Mouse (Mus musculus) Muller cell, postnatal 12 days (primary cell): ENCODE results near the gene Tmem135.

Experiments used
- DNase-seq: peaks from one replicate; pipeline ENCODE4 v3.0.0-alpha.2; 2015; ENCODE audit errors: inconsistent ontology term

Gene Tmem135

GRCm38 (mm10) chr7:89183928-89184327 lies 220.1 kb downstream of the Tmem135 start:
- DNase-seq = peak; percentile 12

DNA sequence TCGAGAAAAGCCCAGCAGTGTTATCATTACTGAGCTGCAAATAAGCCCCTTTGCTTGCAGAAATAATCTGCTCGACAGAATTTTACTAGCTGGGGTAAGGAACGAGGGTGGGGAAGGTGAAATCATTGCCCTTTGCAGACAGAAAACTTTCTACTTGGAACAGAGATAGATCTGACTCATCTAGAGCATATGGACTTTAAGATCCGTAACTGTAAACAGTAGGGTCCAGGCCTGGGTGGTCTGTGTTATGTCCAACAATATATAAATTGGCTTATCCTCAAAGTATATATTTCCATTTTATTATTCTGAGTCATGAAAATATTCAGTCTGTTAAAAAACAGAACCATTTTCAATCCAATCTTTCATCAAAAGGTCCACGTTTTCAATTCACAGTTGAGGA lies 221.1 kb downstream of the Tmem135 start:
- DNase-seq = no peak

- DNase-seq = no peak
These were observed 222.7 kb downstream of the Tmem135 start for GRCm38 (mm10) chr7:89181285-89181684.

DNA sequence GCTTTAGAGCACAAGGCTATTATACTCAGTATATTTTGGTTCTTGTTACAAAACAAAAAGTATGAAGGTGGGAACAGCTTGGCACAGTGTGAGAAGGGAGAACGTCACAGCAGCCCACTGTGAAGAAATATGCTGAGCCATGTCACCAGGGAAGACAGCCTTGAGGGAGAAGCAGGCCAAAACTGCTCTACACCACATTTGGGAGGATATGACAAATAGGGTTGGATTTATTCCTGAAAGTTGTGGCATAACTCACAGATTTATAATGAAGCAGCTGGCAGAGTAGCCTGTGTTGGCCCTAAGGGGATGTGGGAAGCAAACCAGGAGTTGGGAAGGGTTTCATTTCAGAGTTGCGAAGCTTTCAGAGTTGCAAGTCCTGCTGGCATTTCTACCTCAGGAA lies 225.4 kb downstream of the Tmem135 start:
- DNase-seq = peak; percentile 83

- DNase-seq = no peak
These were observed 226.1 kb downstream of the Tmem135 start for GRCm38 (mm10) chr7:89177926-89178325.

GRCm38 (mm10) chr7:89174430-89174829 lies 229.6 kb downstream of the Tmem135 start:
- DNase-seq = no peak

DNA sequence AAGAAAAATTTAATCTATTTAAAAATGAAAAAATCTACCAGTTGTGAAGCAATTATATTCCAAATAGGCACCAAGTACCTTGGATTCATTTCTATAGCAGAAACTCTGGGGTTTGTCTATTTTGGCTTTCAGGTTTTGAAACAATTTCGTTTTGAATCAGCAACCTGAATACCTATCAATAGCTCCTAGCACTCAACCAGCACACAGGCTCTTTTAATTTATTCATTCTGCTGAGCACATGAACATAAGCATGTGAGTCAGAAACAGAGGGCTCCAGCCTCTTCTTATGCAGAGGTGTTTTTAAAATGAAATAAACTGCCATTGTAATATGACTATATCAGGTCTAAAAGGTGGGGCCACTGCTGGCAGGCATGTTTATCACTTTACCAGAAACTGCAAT lies 231.0 kb downstream of the Tmem135 start:
- no peak for DNase-seq

GRCm38 (mm10) chr7:89171790-89172467 lies 232.1 kb downstream of the Tmem135 start:
- no peak for DNase-seq

- DNase-seq = peak; percentile 66
These were observed 235.4 kb downstream of the Tmem135 start for GRCm38 (mm10) chr7:89168606-89169005.

- no peak for DNase-seq
These were observed 238.5 kb downstream of the Tmem135 start for GRCm38 (mm10) chr7:89165528-89165927.

DNA sequence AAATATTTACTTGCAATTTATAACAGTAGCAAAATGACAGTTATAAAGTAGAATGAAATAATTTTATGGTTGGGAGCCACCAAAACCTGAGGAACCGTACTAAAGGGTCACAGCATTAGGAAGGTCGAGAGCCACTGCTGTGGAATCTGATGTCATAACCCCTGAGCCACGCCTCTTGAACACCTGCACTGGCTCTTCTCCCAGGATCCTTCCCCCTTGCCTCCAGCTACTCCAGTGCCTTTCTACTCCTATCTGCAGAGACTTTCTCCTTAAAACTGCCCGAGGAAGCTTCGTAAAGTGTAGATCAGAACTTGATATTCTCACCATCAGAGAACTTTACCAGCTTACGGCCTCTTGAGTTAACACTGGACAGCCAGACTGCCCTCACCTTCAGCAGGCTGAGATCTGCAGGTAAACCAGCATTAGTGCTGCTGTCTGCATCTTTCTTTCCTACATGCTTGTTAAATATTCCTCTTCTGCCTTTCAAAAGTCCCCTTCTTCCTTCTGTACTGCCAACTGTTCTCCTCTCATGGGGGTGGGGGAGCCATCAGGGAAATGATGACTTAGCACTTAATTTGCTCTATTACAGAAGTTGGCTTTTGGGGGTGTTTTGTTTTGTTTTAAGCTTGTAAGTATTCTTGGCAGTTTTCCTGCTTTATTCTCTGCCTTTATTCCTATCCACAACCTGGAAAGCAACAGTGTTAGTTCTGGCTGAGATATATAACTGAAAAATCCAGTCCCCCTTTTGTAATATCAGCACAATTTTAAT lies 242.2 kb downstream of the Tmem135 start:
- peak; percentile 16 for DNase-seq

DNA sequence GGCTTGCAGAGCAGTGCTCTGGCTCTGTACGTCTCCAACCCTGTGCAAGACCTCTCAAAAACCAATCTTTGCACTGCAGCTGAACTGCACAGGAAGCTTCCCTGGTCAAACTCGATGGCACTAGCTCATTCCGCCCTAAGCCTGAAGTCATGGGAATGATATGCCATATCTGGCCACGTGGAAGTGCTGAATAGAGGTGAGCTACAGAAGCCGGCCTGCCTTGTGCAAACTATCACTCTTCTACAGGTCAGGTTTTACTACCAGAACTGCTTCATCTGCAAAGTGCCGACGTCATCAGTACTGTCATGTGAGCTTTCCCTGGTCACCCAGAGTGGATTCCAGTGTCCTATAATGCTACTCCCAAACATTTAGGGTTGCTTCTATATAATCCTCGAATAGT lies 246.7 kb downstream of the Tmem135 start:
- no peak for DNase-seq

GRCm38 (mm10) chr7:89156629-89157028 lies 247.4 kb downstream of the Tmem135 start:
- DNase-seq = no peak

GRCm38 (mm10) chr7:89155741-89156140 lies 248.3 kb downstream of the Tmem135 start:
- DNase-seq = peak; percentile 46

DNA sequence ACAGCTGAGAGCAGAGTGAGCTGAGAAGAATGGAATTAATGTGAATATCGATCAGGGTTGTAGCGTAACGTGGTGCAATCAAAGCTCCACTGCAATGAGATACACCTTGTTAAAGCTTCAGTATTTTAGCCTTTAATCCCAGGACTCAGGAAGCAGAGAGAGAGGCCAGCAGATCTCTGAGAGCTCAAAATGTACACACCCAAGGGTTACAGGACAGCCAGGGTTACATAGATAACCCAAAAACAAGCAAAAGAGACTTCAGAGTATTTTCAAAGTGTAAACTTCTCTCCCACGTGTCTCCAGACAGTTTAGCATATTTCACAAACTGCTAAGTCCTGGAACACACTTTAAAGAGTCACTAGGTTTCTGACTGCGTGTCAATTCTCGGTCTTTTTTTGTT lies 248.8 kb downstream of the Tmem135 start:
- no peak for DNase-seq

GRCm38 (mm10) chr7:89151345-89151744 lies 252.7 kb downstream of the Tmem135 start:
- DNase-seq = no peak

DNA sequence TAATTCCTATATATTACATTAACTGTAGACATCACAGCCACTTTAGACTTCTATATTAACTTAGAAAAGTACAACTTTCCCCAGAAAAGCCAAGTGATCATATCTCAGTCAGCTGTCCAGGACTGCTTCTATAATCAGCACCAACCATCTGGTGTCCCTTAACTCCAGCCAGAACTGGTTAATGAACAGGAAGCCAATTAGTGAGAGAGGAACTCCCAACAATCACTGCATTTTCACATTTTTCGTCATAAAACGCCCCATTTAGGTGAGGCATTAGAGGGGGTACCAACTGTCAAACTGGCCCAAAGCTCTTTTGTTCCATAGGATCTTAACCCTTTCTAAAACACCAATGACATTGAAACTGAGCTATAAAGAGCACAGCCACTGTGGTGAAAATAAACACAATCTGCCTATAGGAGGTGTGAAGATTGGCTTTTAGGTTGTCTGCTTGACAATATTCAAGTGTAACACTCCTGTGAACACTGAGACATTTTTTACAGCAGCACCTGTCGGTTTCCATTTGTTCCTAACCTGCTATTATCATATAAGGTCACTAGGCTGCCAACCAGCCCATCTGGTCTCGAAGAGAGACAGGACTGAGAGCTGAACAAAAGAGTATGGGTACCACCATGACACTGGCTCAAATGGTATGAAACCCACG lies 263.3 kb downstream of the Tmem135 start:
- no peak for DNase-seq

DNA sequence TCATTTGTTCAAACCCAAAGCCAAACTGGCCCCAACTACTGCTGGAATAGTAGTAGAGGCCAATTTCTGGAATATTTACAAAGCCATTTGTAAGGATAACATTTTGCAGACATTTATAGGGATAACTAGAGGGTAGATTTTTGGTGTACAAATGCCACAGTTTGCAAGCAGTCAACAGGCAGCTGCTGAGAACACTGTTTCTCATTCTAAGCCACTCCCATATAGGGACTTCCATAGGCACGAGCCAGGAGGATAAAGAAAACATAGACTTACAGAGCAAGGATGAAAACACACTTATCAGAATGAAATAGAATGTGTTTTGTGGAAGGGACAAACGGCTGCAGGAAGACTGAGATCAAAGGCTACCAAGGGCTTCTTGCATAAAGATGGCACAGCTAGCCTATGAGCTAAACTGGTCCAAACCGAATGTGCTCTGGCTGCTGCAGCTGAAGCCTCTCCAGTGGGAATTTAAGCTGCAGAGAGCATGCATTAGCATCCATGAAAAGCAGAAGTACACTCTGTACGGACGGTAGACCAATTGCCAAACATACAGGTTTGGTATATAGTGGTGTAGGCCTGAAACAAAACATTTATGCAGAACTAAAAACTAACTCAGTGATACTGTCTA lies 269.0 kb downstream of the Tmem135 start:
- DNase-seq = no peak

DNA sequence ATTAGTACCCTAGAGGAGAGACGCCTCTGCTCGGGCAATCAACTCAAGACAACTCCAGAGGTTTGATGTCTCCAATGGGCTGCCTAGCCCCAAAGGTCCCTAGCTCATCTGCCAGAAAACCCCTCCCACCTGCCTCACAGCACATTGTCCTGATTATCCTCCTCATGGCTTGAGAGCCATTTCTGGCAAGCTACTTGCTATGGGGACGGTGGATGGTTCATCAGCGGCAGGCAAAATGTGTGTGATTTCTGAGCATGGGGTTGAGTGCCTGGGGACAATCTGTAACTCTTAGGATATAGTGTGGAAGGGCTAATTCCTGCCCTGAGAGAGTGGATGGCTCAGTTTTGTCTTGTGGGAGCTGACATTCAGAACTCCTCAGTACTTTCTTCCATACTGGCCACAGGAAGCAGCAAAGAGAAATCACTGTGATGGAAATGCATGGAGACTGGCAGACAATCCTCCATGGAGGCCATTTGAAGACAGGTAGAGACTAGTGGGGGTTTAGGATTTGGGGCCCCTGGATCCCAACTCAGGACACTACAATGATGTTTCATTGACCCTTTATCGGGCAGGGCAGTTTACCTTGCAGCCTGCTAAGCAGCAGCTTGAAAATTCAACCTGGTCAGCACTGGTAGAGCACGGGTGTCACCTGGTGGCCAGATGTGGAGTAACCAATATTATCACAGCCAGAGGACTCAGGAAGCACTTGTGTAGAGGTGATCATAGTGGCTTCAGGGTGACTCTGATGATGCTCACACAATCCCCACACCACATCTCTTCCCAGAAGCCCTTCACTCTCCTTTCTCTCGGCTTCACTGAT lies 277.7 kb downstream of the Tmem135 start:
- DNase-seq = peak; percentile 32

DNA sequence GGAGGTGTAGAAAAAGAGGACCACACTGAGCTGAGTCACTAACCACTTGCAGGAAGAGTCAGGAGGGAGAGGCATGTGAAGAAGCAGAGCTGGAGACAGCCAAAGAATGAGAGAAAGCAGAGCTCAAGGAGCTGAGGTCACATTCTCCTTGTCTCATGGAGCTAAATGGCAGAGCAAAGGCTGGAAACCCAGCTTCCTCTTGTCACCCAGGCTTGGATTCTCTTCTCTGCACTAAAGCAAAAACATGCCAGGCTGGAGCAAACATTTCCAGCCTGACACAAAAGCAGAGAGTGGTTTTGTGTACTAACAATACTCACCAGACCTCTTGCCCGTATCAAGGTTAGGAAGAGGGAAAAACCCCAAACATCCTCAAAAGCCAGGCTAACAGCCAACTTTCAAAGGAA lies 287.8 kb downstream of the Tmem135 start:
- no peak for DNase-seq

GRCm38 (mm10) chr7:89115633-89116032 lies 288.4 kb downstream of the Tmem135 start:
- DNase-seq = no peak
